Mouse (Mus musculus) liver, embryonic 14.5 days (tissue): ENCODE results near the gene St6galnac4.

Experiments used
- CTCF ChIP-seq: IDR thresholded peaks from 2 replicates; pipeline ENCODE4 v1.5.1; 2016; ENCODE audit warnings: antibody characterized with exemption, low read depth, control low read depth
- EP300 ChIP-seq: IDR thresholded peaks from 2 replicates; pipeline ENCODE4 v1.6.1; 2016; ENCODE audit warnings: antibody characterized with exemption, low read depth

- no peak for TF ChIP-seq CTCF
- TF ChIP-seq EP300, result no peak
These were observed 44.8 kb upstream of the St6galnac4 start for GRCm38 (mm10) chr2:32541986-32542573.
